Mouse (Mus musculus) myocyte (in vitro differentiated cells): ENCODE data around the gene Numa1. TPM values are rescaled to one million over a fixed set of nuclear protein-coding genes. Genes with fewer than 3 reads are reported as not detected.

ENCODE experiments used
- H3K27me3 ChIP-seq: one replicate; pipeline ENCODE4 v1.6.1; 2011; ENCODE audit not compliant: control insufficient read depth, insufficient read depth, insufficient read length
- H3K36me3 ChIP-seq: one replicate; pipeline ENCODE4 v1.6.1; 2011; ENCODE audit not compliant: control insufficient read depth, insufficient read depth
- H3K4me2 ChIP-seq: one replicate; pipeline ENCODE4 v1.6.1; 2011; ENCODE audit warnings: low read depth, control low read depth
- H3K4me3 ChIP-seq: one replicate; pipeline ENCODE4 v1.5.1; 2011; ENCODE audit warnings: mild to moderate bottlenecking, control low read depth, moderate library complexity
- H3K79me2 ChIP-seq: one replicate; pipeline ENCODE4 v1.6.1; 2011; ENCODE audit not compliant: control insufficient read depth, insufficient read depth
- H3ac ChIP-seq: one replicate; pipeline ENCODE4 v1.6.1; 2011; ENCODE audit not compliant: control insufficient read depth, insufficient read length
- CEBPB ChIP-seq: IDR thresholded peaks from 2 replicates; pipeline ENCODE4 v1.6.1; 2011; ENCODE audit warnings: mild to moderate bottlenecking, moderate library complexity; ENCODE audit not compliant: poor library complexity, insufficient read depth, severe bottlenecking
- E2F4 ChIP-seq: IDR thresholded peaks from one replicate; pipeline ENCODE4 v1.6.1; 2011; ENCODE audit warnings: mild to moderate bottlenecking, control low read depth, moderate library complexity; ENCODE audit not compliant: insufficient read depth
- MAX ChIP-seq: IDR thresholded peaks from one replicate; pipeline ENCODE4 v1.6.1; 2011; ENCODE audit warnings: low read depth, mild to moderate bottlenecking, control low read depth
- MYOD1 ChIP-seq, 3 experiments: IDR thresholded peaks; one replicate each; pipeline ENCODE4 v1.6.1; 2011; ENCODE audit warnings: control low read depth in 2 of 3, low read depth in 2 of 3, mild to moderate bottlenecking in 2 of 3, moderate library complexity in 1 of 3; ENCODE audit not compliant: insufficient read length in 2 of 3, control insufficient read depth in 1 of 3
- MYOG ChIP-seq, 3 experiments: IDR thresholded peaks; one replicate each; pipeline ENCODE4 v1.6.1; 2011; ENCODE audit warnings: control low read depth in 2 of 3, low read depth in 2 of 3, mild to moderate bottlenecking in 2 of 3; ENCODE audit not compliant: insufficient read length in 2 of 3, control insufficient read depth in 1 of 3, insufficient read depth in 1 of 3
- POLR2A ChIP-seq: IDR thresholded peaks from one replicate; pipeline ENCODE4 v1.6.1; 2011; ENCODE audit warnings: low read depth, mild to moderate bottlenecking, control low read depth, moderate library complexity; ENCODE audit not compliant: insufficient read length
- POLR2AphosphoS2 ChIP-seq: IDR thresholded peaks from one replicate; pipeline ENCODE4 v1.6.1; 2011; ENCODE audit warnings: low read depth, control low read depth; ENCODE audit not compliant: insufficient read length
- REST ChIP-seq: IDR thresholded peaks from one replicate; pipeline ENCODE4 v1.6.1; 2011; ENCODE audit warnings: mild to moderate bottlenecking, control low read depth, moderate library complexity; ENCODE audit not compliant: insufficient read depth, insufficient read length
- SRF ChIP-seq: IDR thresholded peaks from one replicate; pipeline ENCODE4 v1.6.1; 2011; ENCODE audit warnings: low read depth; ENCODE audit not compliant: control insufficient read depth, insufficient read length
- TCF12 ChIP-seq: IDR thresholded peaks from one replicate; pipeline ENCODE4 v1.6.1; 2011; ENCODE audit warnings: mild to moderate bottlenecking, control low read depth; ENCODE audit not compliant: poor library complexity, insufficient read depth, severe bottlenecking
- TCF3 ChIP-seq: IDR thresholded peaks from one replicate; pipeline ENCODE4 v1.6.1; 2011; ENCODE audit warnings: low read depth, control low read depth; ENCODE audit not compliant: insufficient read length
- USF1 ChIP-seq: IDR thresholded peaks from one replicate; pipeline ENCODE4 v1.6.1; 2011; ENCODE audit warnings: low read depth, mild to moderate bottlenecking, control low read depth, moderate library complexity
- polyA plus RNA-seq: library from polyadenylated mRNA; unstranded; fragments of >200 nt; fragmentation: generic; extraction: Trizol; gene quantifications from one replicate; pipeline ENCODE4 v1.2.1, GENCODE M21; 2012; ENCODE audit warnings: missing spikeins

Numa1 gene
- polyA plus RNA-seq, 1 experiment, result 60.3 TPM

DNA sequence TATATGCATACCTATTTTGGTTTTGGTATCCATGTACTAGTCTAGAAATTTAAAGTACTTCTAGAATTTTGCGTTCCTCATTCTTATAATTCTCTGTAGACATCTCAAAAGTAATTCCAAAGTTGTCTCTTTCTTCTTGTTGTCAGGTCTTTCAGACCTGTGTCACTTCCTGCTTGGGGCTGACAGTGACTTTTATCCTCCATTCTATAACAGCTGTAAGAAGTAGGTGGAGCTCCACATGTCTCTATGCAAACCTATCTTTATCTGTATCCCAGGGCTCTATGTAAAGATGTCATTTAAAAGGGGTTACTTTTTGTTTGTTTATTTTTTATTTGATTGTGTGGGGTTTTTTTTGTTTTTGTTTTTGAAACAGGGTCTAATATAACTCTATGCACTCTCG lies 29.7 kb downstream of the Numa1 start:
- no peaks in the 10 kb centered on the region for H3K36me3 ChIP-seq
- no peak overlapping the region for H3K4me3 ChIP-seq
- TF ChIP-seq MYOD1 (IDR thresholded peaks at IDR 0.05; ENCODE audit: control insufficient read depth in 1 of 3, insufficient read length in 2 of 3, low read depth in 2 of 3), result no peak
- H3ac ChIP-seq, result no peak overlapping the region
- H3K4me2 ChIP-seq, result no peak overlapping the region
- H3K79me2 ChIP-seq, result peaks cover 44% of the 10 kb centered on the region
- H3K27me3 ChIP-seq, result no peaks in the 10 kb centered on the region

- Histone ChIP-seq H3K27me3 (no peaks in the 10 kb centered on the region), H3K36me3 (no peaks in the 10 kb centered on the region), H3K79me2 (peaks cover 51% of the 10 kb centered on the region), H3K4me3 (no peak overlapping the region), H3K4me2 (peak overlapping the region; percentile 68), H3ac (no peak overlapping the region)
- TF ChIP-seq MAX (no peak), POLR2AphosphoS2 (no peak), SRF (no peak), E2F4 (no peak), CEBPB (no peak), USF1 (no peak), REST (no peak), MYOG (IDR thresholded peaks at IDR 0.05; ENCODE audit: control insufficient read depth in 1 of 3, insufficient read depth in 1 of 3, insufficient read length in 2 of 3, low read depth in 2 of 3) (no peak), POLR2A (no peak), TCF3 (no peak), MYOD1 (IDR thresholded peaks at IDR 0.05; ENCODE audit: control insufficient read depth in 1 of 3, insufficient read length in 2 of 3, low read depth in 2 of 3) (no peak), TCF12 (no peak)
Measured at GRCm38 (mm10) chr7:101964551-101964950, 30.6 kb downstream of the Numa1 start.

DNA sequence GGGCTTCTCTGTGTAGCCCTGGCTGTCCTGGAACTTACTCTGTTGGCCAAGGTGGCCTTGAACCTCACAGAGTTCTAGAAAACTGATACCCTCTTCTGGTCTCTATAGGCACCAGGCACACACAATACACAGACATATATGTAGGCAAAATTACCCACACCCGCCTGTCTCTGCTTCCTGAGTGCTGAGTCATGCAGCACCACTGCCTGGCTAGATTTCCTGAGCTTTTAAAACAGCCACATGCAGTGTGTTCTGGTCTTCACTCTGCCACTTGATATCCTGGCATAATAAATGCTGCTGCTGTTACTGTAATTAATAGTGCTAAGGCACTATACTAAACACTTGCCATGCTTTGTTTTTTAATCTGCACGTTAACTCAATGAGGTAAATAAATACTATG lies 31.7 kb downstream of the Numa1 start:
- Histone ChIP-seq H3K36me3 (no peaks in the 10 kb centered on the region), H3K79me2 (peaks cover 46% of the 10 kb centered on the region), H3K4me2 (peak overlapping the region; percentile 68), H3ac (no peak overlapping the region), H3K4me3 (no peak overlapping the region), H3K27me3 (no peaks in the 10 kb centered on the region)
- no peak for TF ChIP-seq POLR2AphosphoS2
- no peak for TF ChIP-seq REST
- no peak for TF ChIP-seq TCF12
- no peak for TF ChIP-seq CEBPB
- TF ChIP-seq MAX, result no peak
- no peak for TF ChIP-seq TCF3
- no peak for TF ChIP-seq MYOG (IDR thresholded peaks at IDR 0.05; ENCODE audit: control insufficient read depth in 1 of 3, insufficient read depth in 1 of 3, insufficient read length in 2 of 3, low read depth in 2 of 3)
- TF ChIP-seq POLR2A, result no peak
- no peak for TF ChIP-seq MYOD1 (IDR thresholded peaks at IDR 0.05; ENCODE audit: control insufficient read depth in 1 of 3, insufficient read length in 2 of 3, low read depth in 2 of 3)
- no peak for TF ChIP-seq E2F4
- TF ChIP-seq USF1, result no peak
- no peak for TF ChIP-seq SRF

- Histone ChIP-seq H3K4me3 (no peak overlapping the region), H3K4me2 (no peak overlapping the region), H3ac (no peak overlapping the region), H3K79me2 (peaks cover 58% of the 10 kb centered on the region), H3K27me3 (no peaks in the 10 kb centered on the region), H3K36me3 (no peaks in the 10 kb centered on the region)
- TF ChIP-seq CEBPB, result no peak
- TF ChIP-seq POLR2AphosphoS2, result no peak
- no peak for TF ChIP-seq E2F4
- no peak for TF ChIP-seq TCF3
- TF ChIP-seq MAX, result no peak
- no peak for TF ChIP-seq REST
Measured at GRCm38 (mm10) chr7:101967256-101967655, 33.3 kb downstream of the Numa1 start.

DNA sequence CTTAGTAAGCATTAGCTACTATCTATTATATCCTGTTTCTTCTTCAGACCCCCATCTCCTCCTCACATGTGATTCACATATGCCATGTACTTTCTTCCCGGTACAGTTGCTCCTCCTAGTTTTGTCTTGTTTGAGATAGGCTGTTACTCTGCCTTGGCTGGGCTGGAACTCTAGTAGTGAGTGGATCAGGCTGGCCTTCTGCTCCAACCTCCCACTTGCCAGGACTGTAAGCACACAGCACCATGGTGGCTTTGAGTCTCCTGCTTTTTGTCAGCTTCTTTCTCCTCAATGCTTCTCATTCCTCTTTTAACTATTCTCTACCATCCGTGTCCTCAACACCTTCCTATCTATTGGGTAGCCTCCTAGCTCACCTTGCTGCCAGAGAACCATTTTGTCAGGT lies 34.8 kb downstream of the Numa1 start:
- H3K4me3 ChIP-seq, result peak overlapping the region; percentile 79

More for the DNA sequence above, 34.8 kb downstream of the Numa1 start:
- Histone ChIP-seq H3ac (no peak overlapping the region), H3K27me3 (no peaks in the 10 kb centered on the region), H3K4me2 (peak overlapping the region; percentile 78), H3K79me2 (peaks cover 63% of the 10 kb centered on the region), H3K36me3 (no peaks in the 10 kb centered on the region)
- TF ChIP-seq SRF (no peak), MYOD1 (IDR thresholded peaks at IDR 0.05; ENCODE audit: control insufficient read depth in 1 of 3, insufficient read length in 2 of 3, low read depth in 2 of 3) (no peak), CEBPB (no peak), USF1 (no peak), E2F4 (no peak), POLR2AphosphoS2 (no peak), REST (no peak), MAX (no peak)
